Mouse (Mus musculus) thymus, postnatal 0 days (tissue): Measurements from ENCODE around the gene Enpp6. TPM values are rescaled to one million over a fixed set of nuclear protein-coding genes. Genes with fewer than 3 reads are reported as not detected.
A peak's percentile ranks its signal among the peaks of the same experiment; 100 is the strongest.
"Not testable (repeated sequence)": the region's sequence is repeated elsewhere in the genome, so short reads cannot be mapped to it uniquely, and the experiment has no call there.

ENCODE experiments used
- DNase-seq: peaks from one replicate; pipeline ENCODE4 v3.0.0-alpha.2; 2015; ENCODE audit warnings: low spot score
- polyA plus RNA-seq: library from polyadenylated mRNA; unstranded; fragments of >200 nt; fragmentation: Nextera tagmentation; extraction: Ambion mirVana; gene quantifications from 2 replicates; pipeline ENCODE4 v1.2.1, GENCODE M21; 2015

Enpp6 gene
- polyA plus RNA-seq, 1 experiment from 2014 or later: 0.03 TPM

DNA sequence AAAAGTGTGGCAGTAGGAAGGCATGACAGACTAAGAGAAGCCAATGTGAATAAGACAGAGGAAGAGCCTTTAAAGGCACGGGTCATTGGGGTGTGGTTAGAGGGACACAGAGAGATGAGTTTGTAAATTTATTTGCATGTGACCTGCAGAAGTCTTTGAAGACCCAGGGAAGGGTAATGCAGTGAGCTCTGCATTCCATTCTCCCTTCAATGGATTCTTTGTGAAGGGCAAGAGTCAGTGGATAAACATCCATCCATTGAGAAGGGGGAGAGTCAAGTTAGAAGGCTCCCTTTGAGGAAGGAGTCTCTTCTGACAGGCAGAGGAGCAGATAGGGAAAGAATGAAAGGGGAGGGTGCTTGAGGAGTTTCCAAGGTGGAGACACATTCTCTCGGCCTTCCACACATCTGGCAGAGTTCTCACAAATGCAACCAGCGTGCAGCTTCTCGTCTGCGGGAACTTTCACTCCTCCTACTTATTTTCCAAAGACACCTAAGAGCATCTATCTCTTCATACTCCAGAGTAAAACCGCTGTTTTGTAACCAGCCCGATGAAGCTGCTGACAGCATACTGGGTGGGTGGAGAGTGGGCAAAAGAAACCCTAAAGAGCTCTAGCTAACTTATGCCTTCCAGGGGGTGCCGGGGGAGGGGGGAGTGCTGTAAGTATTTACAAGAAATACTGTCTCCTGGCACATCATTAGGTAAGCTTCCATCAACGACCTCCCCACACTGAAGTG is 9.4 kb downstream of the Enpp6 start:
- no peak for DNase-seq

DNA sequence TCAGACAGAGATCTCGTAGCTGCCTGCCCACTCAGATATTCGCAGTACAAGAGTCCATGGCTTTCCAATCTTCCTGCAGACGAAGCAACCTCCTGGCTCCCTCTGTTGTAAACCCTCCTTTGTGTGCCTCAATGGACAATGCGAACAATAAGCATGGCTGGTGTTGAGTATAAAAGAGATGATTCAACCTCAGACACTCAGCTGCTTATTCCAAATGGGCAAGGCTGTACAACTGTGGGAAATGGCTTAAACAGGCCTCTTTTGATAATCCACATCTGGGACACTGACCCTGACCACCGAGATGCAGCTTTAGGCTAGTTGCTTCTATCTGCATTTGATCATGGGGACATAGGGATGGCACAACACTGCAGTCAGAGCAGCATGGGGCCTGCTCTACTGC is 19.0 kb downstream of the Enpp6 start:
- DNase-seq: no peak

- peak; percentile 3 for DNase-seq
Measured at GRCm38 (mm10) chr8:47006785-47007184, 20.1 kb downstream of the Enpp6 start.

GRCm38 (mm10) chr8:47008220-47008773 is 21.6 kb downstream of the Enpp6 start:
- no peak for DNase-seq

- peak; percentile 46 for DNase-seq
Measured at GRCm38 (mm10) chr8:47016268-47016946, 29.7 kb downstream of the Enpp6 start.

GRCm38 (mm10) chr8:47021135-47021555 is 34.5 kb downstream of the Enpp6 start:
- no peak for DNase-seq

- DNase-seq: no peak
Measured at GRCm38 (mm10) chr8:47024612-47025011, 37.9 kb downstream of the Enpp6 start.

- no peak for DNase-seq
Measured at GRCm38 (mm10) chr8:47026841-47027490, 40.3 kb downstream of the Enpp6 start.

DNA sequence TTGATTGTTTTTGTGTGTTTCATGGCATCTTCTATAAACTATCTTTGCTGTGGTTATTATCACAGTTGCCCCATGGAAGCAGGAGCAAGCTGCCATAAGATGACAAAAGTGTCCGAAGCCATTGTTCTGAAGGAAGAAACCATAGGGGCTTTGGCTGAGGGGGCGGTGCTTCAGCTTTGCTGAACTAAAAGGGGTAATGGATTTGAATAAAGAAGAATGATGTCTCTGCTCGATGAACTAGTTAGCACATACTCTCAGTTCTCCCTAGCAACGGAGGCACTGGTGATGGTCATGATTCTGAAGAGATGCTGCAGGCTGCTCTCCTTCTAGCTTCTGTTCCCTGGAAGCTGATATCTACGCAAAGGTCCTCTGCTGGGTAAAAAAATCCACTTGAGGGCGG is 41.8 kb downstream of the Enpp6 start:
- no peak for DNase-seq

- DNase-seq: no peak
Measured at GRCm38 (mm10) chr8:47030321-47030720, 43.6 kb downstream of the Enpp6 start.

GRCm38 (mm10) chr8:47032081-47032480 is 45.4 kb downstream of the Enpp6 start:
- no peak for DNase-seq

DNA sequence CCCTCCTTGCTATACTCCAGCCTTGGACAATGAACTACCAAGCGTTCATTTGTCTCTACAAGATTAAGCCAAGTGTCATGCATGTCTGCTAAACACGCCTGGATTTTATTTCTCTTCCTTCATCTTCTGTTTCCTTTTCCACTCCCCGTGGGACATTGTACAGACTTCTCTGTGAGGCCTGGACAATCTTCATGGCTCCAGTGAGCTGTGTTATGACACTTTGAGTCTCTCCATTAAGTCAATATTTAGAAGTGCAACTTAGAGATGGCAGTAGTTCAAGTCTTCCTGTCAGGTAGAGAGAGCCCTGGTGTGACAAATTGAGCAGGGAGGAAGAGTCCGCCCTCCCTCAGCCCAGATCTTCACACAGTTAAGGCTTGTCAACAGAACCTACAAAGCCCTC is 47.3 kb downstream of the Enpp6 start:
- no peak for DNase-seq

DNA sequence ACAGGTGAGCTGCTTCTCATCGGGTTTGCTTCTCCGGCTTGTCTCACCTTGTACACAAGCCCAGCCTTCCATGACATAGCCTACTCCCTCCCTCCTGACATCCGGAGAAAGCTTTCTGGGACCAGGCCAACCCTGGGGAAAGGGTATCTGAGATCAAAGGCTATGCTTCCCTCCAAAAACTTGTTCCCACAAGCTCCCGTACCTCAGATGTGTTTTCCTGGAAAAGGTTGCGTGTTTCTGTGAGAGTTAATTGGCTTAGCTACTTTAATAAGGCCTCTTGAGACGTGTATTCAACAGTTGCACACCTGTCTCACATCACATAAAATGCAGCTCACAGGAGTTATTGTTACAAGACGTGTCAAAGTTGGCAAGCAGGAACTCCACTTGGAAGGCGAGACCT is 49.8 kb downstream of the Enpp6 start:
- no peak for DNase-seq

DNA sequence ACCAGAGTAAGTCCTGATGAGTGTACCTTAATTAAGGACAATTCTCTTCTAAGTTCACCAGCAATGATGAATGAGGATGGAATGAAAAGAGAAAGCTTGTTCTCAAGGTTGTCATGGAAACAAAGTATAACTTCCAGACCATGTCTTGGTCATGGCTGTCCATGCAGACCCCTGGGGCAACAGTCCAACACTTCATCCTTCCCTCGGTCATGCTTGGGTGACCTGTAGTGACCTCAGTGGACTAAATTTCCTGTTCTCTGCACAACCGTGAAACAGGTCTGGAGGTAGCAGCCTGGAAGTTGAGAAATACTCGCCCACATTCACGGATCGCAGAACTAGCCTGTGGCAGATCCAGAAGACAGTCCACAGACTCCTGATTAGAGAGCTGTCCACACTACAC is 50.7 kb downstream of the Enpp6 start:
- DNase-seq: no peak

DNA sequence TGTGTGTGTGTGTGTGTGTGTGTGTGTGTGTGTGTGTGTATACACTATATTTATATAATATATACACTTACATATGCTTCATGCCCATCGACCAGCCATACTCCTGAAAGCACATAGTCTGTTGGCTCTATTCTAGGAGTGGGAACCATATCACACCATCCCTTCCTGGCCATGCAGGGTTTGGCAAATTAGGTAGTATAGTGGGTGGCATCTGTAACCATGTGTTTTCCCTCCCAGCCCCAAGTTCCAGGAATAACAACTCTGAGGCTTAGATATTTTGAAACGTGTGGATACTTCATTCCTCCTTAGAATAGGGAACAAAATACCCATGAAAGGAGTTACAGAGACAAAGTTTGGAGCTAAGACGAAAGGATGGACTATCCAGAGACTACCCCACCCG is 53.5 kb downstream of the Enpp6 start:
- DNase-seq: not testable (repeated sequence)

DNA sequence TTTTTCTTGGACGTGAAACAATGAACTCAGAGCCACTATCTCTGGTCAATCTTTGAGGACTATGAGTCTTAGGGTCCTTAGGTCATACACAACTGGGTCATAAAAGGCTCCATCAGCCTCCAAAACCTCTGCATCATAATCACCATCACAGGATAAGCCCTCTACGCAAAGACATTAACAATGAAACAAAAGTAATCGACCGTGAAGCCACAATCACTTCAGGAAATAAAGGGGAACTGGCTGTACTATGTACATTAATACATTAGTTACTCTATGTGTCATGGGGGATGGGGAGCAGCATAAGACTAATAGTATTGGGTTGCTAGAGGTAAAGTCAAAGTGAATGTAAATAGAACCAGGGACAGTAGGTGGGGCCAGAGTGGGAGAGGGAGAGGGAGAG is 59.7 kb downstream of the Enpp6 start:
- DNase-seq: no peak

GRCm38 (mm10) chr8:47047146-47047545 is 60.5 kb downstream of the Enpp6 start:
- no peak for DNase-seq

DNA sequence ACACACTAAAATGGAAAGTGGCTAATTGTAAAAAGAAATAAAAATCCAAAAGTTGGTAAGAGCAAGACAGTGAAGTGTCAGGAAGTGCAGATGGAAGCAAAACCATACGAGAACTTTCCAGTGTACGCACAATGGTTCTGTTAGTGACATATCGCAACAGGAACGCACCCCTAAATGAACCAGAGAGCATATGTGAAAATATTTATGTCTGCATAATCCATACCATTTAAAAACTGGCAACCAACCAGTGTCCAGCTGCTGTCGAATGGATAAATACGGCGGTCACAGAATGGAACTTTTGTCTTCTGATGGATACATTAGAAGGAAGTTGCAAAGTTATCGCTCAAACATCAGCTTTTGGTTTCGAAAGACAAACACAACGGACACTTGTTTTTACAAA is 61.9 kb downstream of the Enpp6 start:
- DNase-seq: no peak

DNA sequence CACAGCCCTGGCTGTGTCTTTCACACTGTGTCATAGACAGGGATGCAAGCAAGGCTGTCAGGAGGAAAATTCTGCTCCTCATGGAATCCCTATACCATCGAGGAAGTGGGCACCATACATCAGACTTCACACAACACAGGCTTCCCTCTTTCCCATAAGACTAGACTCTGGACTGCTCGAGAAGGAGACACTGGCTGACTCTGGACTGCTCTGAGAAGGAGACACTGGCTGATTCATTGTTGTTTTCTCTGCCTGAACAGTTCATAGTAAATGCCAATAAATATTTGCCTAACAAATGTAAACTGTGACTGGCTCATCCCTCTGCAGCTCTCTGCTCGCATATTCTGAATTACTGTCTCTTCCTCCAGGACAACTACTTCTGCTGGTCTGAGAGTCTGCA is 66.0 kb downstream of the Enpp6 start:
- DNase-seq: no peak

DNA sequence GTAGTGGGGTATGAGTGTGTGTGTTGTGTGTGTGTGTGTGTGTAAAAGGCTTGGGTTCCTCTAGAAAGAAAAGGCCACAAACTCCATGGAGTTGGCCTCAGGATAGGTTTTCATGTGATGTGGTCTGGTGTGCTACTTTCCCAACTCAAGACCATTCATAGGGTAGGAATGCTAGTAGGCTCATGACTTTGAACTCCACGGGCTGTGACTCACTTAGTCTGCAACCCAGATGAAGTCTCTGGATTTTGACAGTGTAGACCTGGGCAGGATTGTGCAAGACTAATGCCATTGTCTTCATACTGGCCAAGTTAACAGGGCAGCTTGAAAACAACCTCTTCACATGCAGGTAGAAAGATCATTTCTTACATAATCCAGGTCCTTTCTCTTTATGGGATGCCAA is 69.4 kb downstream of the Enpp6 start:
- no peak for DNase-seq

- no peak for DNase-seq
Measured at GRCm38 (mm10) chr8:47058526-47058925, 71.8 kb downstream of the Enpp6 start.

DNA sequence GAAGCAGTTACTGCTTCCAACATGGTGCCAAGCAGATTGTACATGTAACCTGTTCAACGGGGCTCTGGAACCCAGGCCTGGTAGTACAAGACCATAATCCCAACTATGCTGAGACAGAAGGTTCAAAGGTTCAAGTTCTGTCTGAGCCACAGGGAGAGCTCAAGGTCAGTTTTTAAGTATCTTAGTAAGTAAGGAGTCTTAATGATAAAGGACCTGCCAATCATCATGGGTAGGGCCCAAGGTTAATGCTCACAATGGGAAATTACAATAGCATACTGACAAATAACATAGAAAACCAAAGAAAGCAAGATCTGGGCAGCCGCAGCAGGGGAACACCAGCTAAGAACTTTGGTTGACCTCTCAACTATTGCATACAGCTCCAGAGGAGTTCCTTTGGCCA is 72.3 kb downstream of the Enpp6 start:
- DNase-seq: no peak
